Mouse (Mus musculus): Measurements from ENCODE around the gene Uqcc3.

DNA sequence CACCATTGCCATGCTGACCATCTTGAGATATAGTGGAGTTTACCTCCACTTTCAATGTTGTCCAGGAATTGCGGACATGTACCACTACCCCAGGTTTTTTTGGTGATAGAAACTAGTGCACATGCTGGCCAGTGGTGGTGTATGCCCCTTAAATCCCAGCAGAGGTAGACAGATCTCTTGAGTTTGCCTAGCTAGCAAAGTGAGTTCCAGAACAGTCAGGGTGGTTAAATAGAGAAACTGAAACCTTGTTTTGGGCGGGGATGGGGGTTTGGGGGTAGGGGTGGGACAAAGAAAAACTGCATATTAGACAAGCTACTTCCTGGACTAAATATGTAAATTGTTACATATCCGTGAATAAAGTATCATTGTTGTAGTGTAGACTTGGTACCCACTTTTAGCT, 38.3 kb upstream of the Uqcc3 start:
- TF ChIP-seq CTCF (IDR thresholded peaks at IDR 0.05; ENCODE audit: borderline replicate concordance, extremely low read depth, insufficient read depth, insufficient read length) (no peak), POLR2A (IDR thresholded peaks at IDR 0.05; ENCODE audit: borderline replicate concordance, extremely low read depth, insufficient read depth, insufficient read length, poor library complexity, severe bottlenecking) (no peak)
